Mouse (Mus musculus): ENCODE measurements around the gene Max.

Max gene

GRCm38 (mm10) chr12:76924904-76925604 lies 36.9 kb downstream of the Max start:
- intact Hi-C loops (cut with DNase I), result no loop called here

GRCm38 (mm10) chr12:76923118-76923517 lies 38.9 kb downstream of the Max start:
- intact Hi-C loops (cut with DNase I), result no loop called here

- intact Hi-C loops (cut with DNase I), result no loop called here
Measured at GRCm38 (mm10) chr12:76920990-76921389, 41.0 kb downstream of the Max start.

- intact Hi-C loops (cut with DNase I), result no loop called here
Measured at GRCm38 (mm10) chr12:76920398-76920797, 41.6 kb downstream of the Max start.

- intact Hi-C loops (cut with DNase I), result no loop called here
Measured at GRCm38 (mm10) chr12:76918855-76919254, 43.1 kb downstream of the Max start.

GRCm38 (mm10) chr12:76918113-76918512 lies 43.9 kb downstream of the Max start:
- intact Hi-C loops (cut with DNase I), result no loop called here

GRCm38 (mm10) chr12:76916163-76916562 lies 45.8 kb downstream of the Max start:
- intact Hi-C loops (cut with DNase I), result no loop called here

GRCm38 (mm10) chr12:76912193-76912592 lies 49.8 kb downstream of the Max start:
- intact Hi-C loops (cut with DNase I), result no loop called here

- intact Hi-C loops (cut with DNase I), result no loop called here
Measured at GRCm38 (mm10) chr12:76911171-76911726, 50.8 kb downstream of the Max start.

- intact Hi-C loops (cut with DNase I), result no loop called here
Measured at GRCm38 (mm10) chr12:76910258-76910940, 51.6 kb downstream of the Max start.

GRCm38 (mm10) chr12:76909218-76909617 lies 52.8 kb downstream of the Max start:
- intact Hi-C loops (cut with DNase I), result no loop called here

GRCm38 (mm10) chr12:76906278-76906677 lies 55.7 kb downstream of the Max start:
- intact Hi-C loops (cut with DNase I), result no loop called here

GRCm38 (mm10) chr12:76901508-76902294 lies 60.3 kb downstream of the Max start:
- intact Hi-C loops (cut with DNase I), result no loop called here

GRCm38 (mm10) chr12:76899261-76899975 lies 62.6 kb downstream of the Max start:
- intact Hi-C loops (cut with DNase I), result no loop called here

GRCm38 (mm10) chr12:76898141-76898540 lies 63.9 kb downstream of the Max start:
- intact Hi-C loops (cut with DNase I), result no loop called here

- intact Hi-C loops (cut with DNase I), result no loop called here
Measured at GRCm38 (mm10) chr12:76897006-76897405, 65.0 kb downstream of the Max start.

GRCm38 (mm10) chr12:76896566-76896965 lies 65.4 kb downstream of the Max start:
- intact Hi-C loops (cut with DNase I), result no loop called here

- intact Hi-C loops (cut with DNase I), result no loop called here
Measured at GRCm38 (mm10) chr12:76895777-76896176, 66.2 kb downstream of the Max start.

GRCm38 (mm10) chr12:76894792-76895559 lies 67.0 kb downstream of the Max start:
- intact Hi-C loops (cut with DNase I), result no loop called here

GRCm38 (mm10) chr12:76892910-76893695 lies 68.9 kb downstream of the Max start:
- intact Hi-C loops (cut with DNase I), result no loop called here
